Mouse (Mus musculus) cortical plate, adult 2 months (tissue): ENCODE results near the gene Gabbr2.

ENCODE experiments used
- CTCF ChIP-seq: fragments of 200-500 bp; IDR thresholded peaks from 2 replicates; pipeline ENCODE4 v1.5.1; 2011; ENCODE audit warnings: mild to moderate bottlenecking, control low read depth, low read length; ENCODE audit not compliant: insufficient read depth; ENCODE audit errors: extremely low read depth
- POLR2A ChIP-seq: fragments of 200-500 bp; IDR thresholded peaks from 2 replicates; pipeline ENCODE4 v1.6.1; 2011; ENCODE audit warnings: mild to moderate bottlenecking, low read length, control low read depth; ENCODE audit not compliant: insufficient read depth; ENCODE audit errors: extremely low read depth

GRCm38 (mm10) chr4:46628081-46628480, 363.6 kb downstream of the Gabbr2 start:
- no peak for TF ChIP-seq CTCF
- no peak for TF ChIP-seq POLR2A
